Mouse (Mus musculus) liver, adult 2 months (tissue): ENCODE measurements around the gene Pdlim5. TPM values are rescaled to one million over a fixed set of nuclear protein-coding genes. Genes with fewer than 3 reads are reported as not detected.

Experiments
- DNase-seq: peaks from one replicate; pipeline ENCODE4 v3.0.0-alpha.2; 2011; ENCODE audit warnings: low read depth, low spot score; ENCODE audit errors: extremely low read depth
- H3K27ac ChIP-seq: fragments of 200-500 bp; replicated peaks from 2 replicates; pipeline ENCODE4 v1.5.1; 2012; ENCODE audit warnings: low read depth, mild to moderate bottlenecking, control low read depth, inconsistent platforms, low read length; ENCODE audit not compliant: insufficient read depth
- H3K27me3 ChIP-seq: fragments of 200-500 bp; 2 replicates; pipeline ENCODE4 v1.6.1; 2012; ENCODE audit warnings: mild to moderate bottlenecking, moderate library complexity, low read length, inconsistent platforms; ENCODE audit not compliant: control insufficient read depth, insufficient read depth
- H3K36me3 ChIP-seq: fragments of 200-500 bp; 2 replicates; pipeline ENCODE4 v1.6.1; 2012; ENCODE audit warnings: low read length, inconsistent platforms; ENCODE audit not compliant: control insufficient read depth, insufficient read depth
- H3K4me1 ChIP-seq: fragments of 200-500 bp; 2 replicates; pipeline ENCODE4 v1.6.1; 2011; ENCODE audit warnings: low read length; ENCODE audit not compliant: control insufficient read depth, insufficient read depth
- H3K4me3 ChIP-seq: fragments of 200-500 bp; 2 replicates; pipeline ENCODE4 v1.5.1; 2011; ENCODE audit warnings: low read depth, mild to moderate bottlenecking, control low read depth, low read length, moderate library complexity; ENCODE audit not compliant: insufficient read depth
- H3K79me2 ChIP-seq: fragments of 200-500 bp; 2 replicates; pipeline ENCODE4 v1.6.1; 2012; ENCODE audit warnings: inconsistent platforms, mild to moderate bottlenecking, low read length, moderate library complexity; ENCODE audit not compliant: control insufficient read depth, insufficient read depth
- H3K9ac ChIP-seq: fragments of 200-500 bp; 2 replicates; pipeline ENCODE4 v1.6.1; 2012; ENCODE audit warnings: low read depth, mild to moderate bottlenecking, control low read depth, inconsistent platforms, low read length
- CTCF ChIP-seq: fragments of 200-500 bp; IDR thresholded peaks from 2 replicates; pipeline ENCODE4 v1.5.1; 2011; ENCODE audit warnings: low read depth, low read length, control low read depth
- POLR2A ChIP-seq: fragments of 200-500 bp; IDR thresholded peaks from 2 replicates; pipeline ENCODE4 v1.6.1; 2011; ENCODE audit warnings: low read length, control low read depth; ENCODE audit not compliant: insufficient read depth; ENCODE audit errors: extremely low read depth
- WGBS: fragments of 180-500 bp; shearing (Covaris S2); methylation state at CpG from one replicate; pipeline ENCODE4 v1.1.7; 2018; 5-methylcytosine and 5-hydroxymethylcytosine counted together
- polyA plus RNA-seq: library from polyadenylated mRNA; depleted of rRNA; stranded (reverse); fragments of >200 nt; gene quantifications from 2 replicates; pipeline ENCODE4 v1.2.3, GENCODE M21; 2012
- total RNA-seq: library from RNA; depleted of rRNA; stranded (reverse); fragments of >200 nt; gene quantifications from 2 replicates; pipeline ENCODE4 v1.2.3, GENCODE M21; 2014

Gene Pdlim5
- total and polyA plus RNA-seq, 2 experiments: 31.4 to 45.8 TPM

GRCm38 (mm10) chr3:142345235-142346125, 50.0 kb downstream of the Pdlim5 start:
- no peak for TF ChIP-seq CTCF
- TF ChIP-seq POLR2A: no peak
- H3K36me3 ChIP-seq: peaks cover 4% of the 10 kb centered on the region; the same call in 1 of the 2 replicates
- H3K4me1 ChIP-seq: peaks cover 32% of the 10 kb centered on the region
- no peak overlapping the region for H3K9ac ChIP-seq
- WGBS: 41% methylated on average over 8 of the region's 8 CpGs
- peak; percentile 54 for DNase-seq
- H3K4me3 ChIP-seq: no peak overlapping the region
- H3K27me3 ChIP-seq: no peaks in the 10 kb centered on the region
- peaks cover 4% of the 10 kb centered on the region; the same call in 1 of the 2 replicates for H3K79me2 ChIP-seq
- peak overlapping the region; percentile 67 for H3K27ac ChIP-seq

GRCm38 (mm10) chr3:142343786-142344185, 51.7 kb downstream of the Pdlim5 start:
- H3K9ac ChIP-seq: no peak overlapping the region
- no peak for TF ChIP-seq POLR2A
- no peak for TF ChIP-seq CTCF
- 82% methylated on average over 2 of the region's 2 CpGs for WGBS
- H3K79me2 ChIP-seq: peaks cover 6% of the 10 kb centered on the region; the same call in 1 of the 2 replicates
- H3K27me3 ChIP-seq: no peaks in the 10 kb centered on the region
- DNase-seq: no peak
- H3K36me3 ChIP-seq: peaks cover 4% of the 10 kb centered on the region; the same call in 1 of the 2 replicates
- H3K4me1 ChIP-seq: peaks cover 25% of the 10 kb centered on the region
- H3K4me3 ChIP-seq: no peak overlapping the region
- no peak overlapping the region for H3K27ac ChIP-seq

GRCm38 (mm10) chr3:142340701-142341100, 54.8 kb downstream of the Pdlim5 start:
- H3K27me3 ChIP-seq: no peaks in the 10 kb centered on the region
- peaks cover 22% of the 10 kb centered on the region for H3K4me1 ChIP-seq
- no peak overlapping the region for H3K4me3 ChIP-seq
- no peak overlapping the region for H3K27ac ChIP-seq
- TF ChIP-seq CTCF: no peak
- TF ChIP-seq POLR2A: no peak
- H3K79me2 ChIP-seq: peaks cover 9% of the 10 kb centered on the region; the same call in 1 of the 2 replicates
- DNase-seq: peak; percentile 56
- 56% methylated on average over 2 of the region's 2 CpGs for WGBS
- H3K9ac ChIP-seq: no peak overlapping the region
- peaks cover 3% of the 10 kb centered on the region; the same call in 1 of the 2 replicates for H3K36me3 ChIP-seq

GRCm38 (mm10) chr3:142339440-142340251, 55.9 kb downstream of the Pdlim5 start:
- DNase-seq: peak; percentile 96
- peaks cover 9% of the 10 kb centered on the region; the same call in 1 of the 2 replicates for H3K79me2 ChIP-seq
- H3K4me3 ChIP-seq: no peak overlapping the region
- peaks cover 16% of the 10 kb centered on the region for H3K4me1 ChIP-seq
- TF ChIP-seq CTCF (no peak), POLR2A (no peak)
- no peak overlapping the region; the same call in 1 of the 2 replicates for H3K9ac ChIP-seq
- H3K27ac ChIP-seq: peak overlapping the region; percentile 68
- H3K36me3 ChIP-seq: peaks cover 3% of the 10 kb centered on the region; the same call in 1 of the 2 replicates
- H3K27me3 ChIP-seq: no peaks in the 10 kb centered on the region
- 19% methylated on average over 6 of the region's 6 CpGs for WGBS

GRCm38 (mm10) chr3:142338058-142338457, 57.4 kb downstream of the Pdlim5 start:
- Histone ChIP-seq H3K27ac (no peak overlapping the region), H3K27me3 (no peaks in the 10 kb centered on the region), H3K4me3 (no peak overlapping the region), H3K79me2 (peaks cover 13% of the 10 kb centered on the region; the same call in 1 of the 2 replicates), H3K4me1 (peaks cover 13% of the 10 kb centered on the region), H3K36me3 (peaks cover 3% of the 10 kb centered on the region; the same call in 1 of the 2 replicates), H3K9ac (no peak overlapping the region)
- DNase-seq: no peak
- WGBS: 94% methylated on average over 4 of the region's 4 CpGs
- TF ChIP-seq POLR2A (no peak), CTCF (no peak)
